9 mouse cellular contexts compared by ENCODE assay signal in genomic region chr19:38206669-38207068, GRCm38 (mm10). TPM values are rescaled to one million over a fixed set of nuclear protein-coding genes. Genes with fewer than 3 reads are reported as not detected.
A peak's percentile ranks its signal among the peaks of the same experiment; 100 is the strongest.
DNase-seq lines count a peak whose midpoint lies in the region; ATAC-seq and TF ChIP-seq lines count a peak whose summit lies in the region.
"Had no signal": no experiment of that assay in that cellular context is flagged by ENCODE, and none has a peak within 500 bp of the region (broad histone marks: within the 10 kb centered on the region; RNA-seq: fewer than 3 reads in every experiment).

No protein-coding gene starts in this region.

- no peak overlapping the region for H3K27ac ChIP-seq in lung, postnatal 0 days (ENCODE audit: low read length)
- no peak overlapping the region for H3K27ac ChIP-seq in forebrain, postnatal 0 days (ENCODE audit: low read depth, low read length)
- no peak overlapping the region for H3K27ac ChIP-seq in small intestine, adult 2 months (ENCODE audit: insufficient read depth, low read depth, low read length)
- H3K27ac ChIP-seq: embryonic facial prominence, embryonic 12.5 days had no signal

- H3K4me3 ChIP-seq in lung, postnatal 0 days (ENCODE audit: low read depth, low read length): no peak overlapping the region
- no peak overlapping the region for H3K4me3 ChIP-seq in forebrain, postnatal 0 days (ENCODE audit: low read depth, low read length)
- H3K4me3 ChIP-seq in small intestine, adult 2 months (ENCODE audit: low read depth, low read length): no peak overlapping the region
- H3K4me3 ChIP-seq: embryonic facial prominence, embryonic 12.5 days had no signal

- no peak for TF ChIP-seq EP300 in lung, postnatal 0 days (IDR thresholded peaks at IDR 0.05)

- H3K4me1 ChIP-seq in lung, postnatal 0 days (ENCODE audit: insufficient read depth, low read depth, low read length): no peaks in the 10 kb centered on the region
- H3K4me1 ChIP-seq in forebrain, postnatal 0 days (ENCODE audit: insufficient read depth): no peaks in the 10 kb centered on the region
- H3K4me1 ChIP-seq in small intestine, adult 2 months (ENCODE audit: control insufficient read depth, insufficient read depth, insufficient read length, low read length): no peaks in the 10 kb centered on the region
- H3K4me1 ChIP-seq: embryonic facial prominence, embryonic 12.5 days had no signal

- no peak for TF ChIP-seq POLR2A in small intestine, adult 2 months (IDR thresholded peaks at IDR 0.05; ENCODE audit: low read depth, low read length)

- peak; percentile 52 for TF ChIP-seq CTCF in lung, postnatal 0 days (IDR thresholded peaks at IDR 0.05)
- TF ChIP-seq CTCF in forebrain, postnatal 0 days (IDR thresholded peaks at IDR 0.05; ENCODE audit: low read depth): peak; percentile 75
- peak; percentile 34; the same call in 1 of the 2 replicates for TF ChIP-seq CTCF in small intestine, adult 2 months (IDR thresholded peaks at IDR 0.05; ENCODE audit: extremely low read depth, insufficient read length, insufficient replicate concordance, low read depth, low read length)

- no peaks in the 10 kb centered on the region for H3K27me3 ChIP-seq in lung, postnatal 0 days (replicated peaks; ENCODE audit: insufficient read depth, low read length)
- H3K27me3 ChIP-seq in forebrain, postnatal 0 days (ENCODE audit: insufficient read depth, low read length): no peaks in the 10 kb centered on the region
- H3K27me3 ChIP-seq in small intestine, adult 2 months (ENCODE audit: control insufficient read depth, insufficient read depth, low read length): no peaks in the 10 kb centered on the region
- H3K27me3 ChIP-seq: embryonic facial prominence, embryonic 12.5 days had no signal

- WGBS in lung, postnatal 0 days: 62% methylated on average over 9 of the region's 9 CpGs
- 50% methylated on average over 9 of the region's 9 CpGs for WGBS in forebrain, postnatal 0 days
- 66% methylated on average over 9 of the region's 9 CpGs for WGBS in small intestine, adult 2 months

- H3K36me3 ChIP-seq in lung, postnatal 0 days (ENCODE audit: insufficient read depth, low read length): no peaks in the 10 kb centered on the region; the same call in 1 of the 2 replicates
- H3K36me3 ChIP-seq in forebrain, postnatal 0 days (ENCODE audit: insufficient read depth): peaks cover 17% of the 10 kb centered on the region; the same call in 1 of the 2 replicates
- peaks cover 11% of the 10 kb centered on the region for H3K36me3 ChIP-seq in small intestine, adult 2 months (ENCODE audit: control insufficient read depth, insufficient read depth, low read length)

- no peak for DNase-seq in frontal cortex, postnatal 14 days (ENCODE audit: low spot score in 2 of 2)
- no peak for DNase-seq in lung, postnatal 0 days (ENCODE audit: low spot score)
- DNase-seq in lung, postnatal 25 days (ENCODE audit: low spot score): no peak
- DNase-seq in forebrain, postnatal 0 days: peak; percentile 64
- DNase-seq in lung, adult 18-20 months: no peak
- no peak for DNase-seq in testis, postnatal 10 days (ENCODE audit: low spot score)

- no peak overlapping the region for H3K4me2 ChIP-seq in lung, postnatal 0 days (replicated peaks; ENCODE audit: low read depth, low read length)
- no peak overlapping the region for H3K4me2 ChIP-seq in forebrain, postnatal 0 days (ENCODE audit: low read depth)
- H3K4me2 ChIP-seq: embryonic facial prominence, embryonic 12.5 days had no signal

- ATAC-seq in frontal cortex, adult (ENCODE audit: low TSS enrichment): peak; percentile 81; the same call in 1 of the 2 replicates
- no peak for ATAC-seq in lung, postnatal 0 days
- ATAC-seq in forebrain, postnatal 0 days: peak; percentile 83

- H3K9me3 ChIP-seq in lung, postnatal 0 days (ENCODE audit: low read length): no peaks in the 10 kb centered on the region
- H3K9me3 ChIP-seq in forebrain, postnatal 0 days (ENCODE audit: low read length): no peaks in the 10 kb centered on the region

- H3K9ac ChIP-seq in lung, postnatal 0 days (replicated peaks; ENCODE audit: low read depth): no peak overlapping the region
- no peak overlapping the region for H3K9ac ChIP-seq in forebrain, postnatal 0 days
- H3K9ac ChIP-seq: embryonic facial prominence, embryonic 12.5 days had no signal

RNA-seq across cellular contexts. Expression of gene Fra10ac1, which starts 17.3 kb away (rescaled TPM):
- polyA plus RNA-seq in lung, postnatal 0 days (2015; fragmentation: Nextera tagmentation; extraction: Ambion mirVana): 20.2 and 20.8 TPM in 2 replicates
- total RNA-seq in forebrain, postnatal 0 days (2014; rRNA removed): 10.6 and 13.0 TPM in 2 replicates
- polyA plus RNA-seq in forebrain, postnatal 0 days (2015; fragmentation: Nextera tagmentation; extraction: Ambion mirVana): 32.6 and 36.1 TPM in 2 replicates
- 0.69 and 2.2 TPM in 2 replicates for polyA plus RNA-seq in small intestine, adult 2 months (2012; rRNA removed)

RNA-seq across cellular contexts. Expression of gene Lgi1, which starts 57.7 kb away (rescaled TPM):
- 0.07 TPM in 1 of 2 replicates, not detected in the other for polyA plus RNA-seq in lung, postnatal 0 days (2015; fragmentation: Nextera tagmentation; extraction: Ambion mirVana)
- total RNA-seq in forebrain, postnatal 0 days (2014; rRNA removed): 19.2 and 20.3 TPM in 2 replicates
- polyA plus RNA-seq in forebrain, postnatal 0 days (2015; fragmentation: Nextera tagmentation; extraction: Ambion mirVana): 19.3 and 25.7 TPM in 2 replicates
- polyA plus RNA-seq in small intestine, adult 2 months (2012; rRNA removed): not detected in 2 replicates

Comparison
In these comparisons a context has a peak if more than half of its experiments do, and no peak if none do; other contexts are left out.
1. RNA of gene Lgi1, which starts 57.7 kb away (polyA plus RNA-seq): 19.3 to 25.7 TPM in forebrain, postnatal 0 days; 0.07 TPM in lung, postnatal 0 days and not detected in small intestine, adult 2 months; every median in the first group is over 10 times any median in the second.
2. Peak in every context shown above with its lines, with median percentiles within 50 percentile points of each other: CTCF ChIP-seq.